ENCODE assay signal across 35 mouse cellular contexts in the genomic region with DNA sequence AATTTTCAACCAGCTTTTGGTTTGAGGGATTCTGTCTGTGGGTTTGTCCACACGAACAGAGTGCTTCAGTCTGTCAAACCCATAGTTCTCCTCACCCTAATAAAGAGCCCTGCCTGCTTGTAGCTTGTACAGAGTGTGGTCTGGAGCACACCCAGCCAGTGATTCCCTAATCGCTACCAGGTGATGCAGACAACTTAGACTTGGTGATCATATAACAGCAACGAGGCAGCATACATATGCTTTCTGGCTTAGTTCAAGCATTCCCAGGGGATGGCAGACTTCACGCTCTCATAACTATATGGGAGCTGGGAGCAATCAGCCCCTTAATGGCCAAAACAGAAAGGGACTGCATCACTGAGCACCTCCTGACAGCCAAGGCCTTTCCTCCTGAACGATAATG.
A peak's percentile ranks its signal among the peaks of the same experiment; 100 is the strongest.
DNase-seq lines count a peak whose midpoint lies in the region; ATAC-seq and TF ChIP-seq lines count a peak whose summit lies in the region.
"Had no signal": no experiment of that assay in that cellular context is flagged by ENCODE, and none has a peak within 500 bp of the region (broad histone marks: within the 10 kb centered on the region; RNA-seq: fewer than 3 reads in every experiment).

No protein-coding gene starts in this region.

- H3K9me3 ChIP-seq in limb, embryonic 11.5 days (ENCODE audit: control insufficient read depth, low read length) = no peaks in the 10 kb centered on the region
- H3K9me3 ChIP-seq in limb, embryonic 10.5 days (replicated peaks) = no peaks in the 10 kb centered on the region
- H3K9me3 ChIP-seq in embryonic facial prominence, embryonic 13.5 days = no peaks in the 10 kb centered on the region
- H3K9me3 ChIP-seq in limb, embryonic 14.5 days (ENCODE audit: control insufficient read depth, low read length) = no peaks in the 10 kb centered on the region
- H3K9me3 ChIP-seq: embryonic facial prominence, embryonic 15.5 days; forebrain, embryonic 12.5 days; heart, embryonic 10.5 days; heart, embryonic 15.5 days; midbrain, embryonic 10.5 days; midbrain, embryonic 15.5 days; neural tube, embryonic 15.5 days had no signal

- 42% methylated on average over 5 of the region's 5 CpGs for WGBS in limb, embryonic 11.5 days
- 67% methylated on average over 5 of the region's 5 CpGs for WGBS in limb, embryonic 10.5 days
- 43% methylated on average over 5 of the region's 5 CpGs for WGBS in embryonic facial prominence, embryonic 13.5 days
- 40% methylated on average over 5 of the region's 5 CpGs for WGBS in limb, embryonic 14.5 days

- TF ChIP-seq POLR2A in limb, embryonic 14.5 days (IDR thresholded peaks at IDR 0.05; ENCODE audit: borderline replicate concordance, extremely low read depth, insufficient read depth, insufficient read length) = no peak

- H3K36me3 ChIP-seq in limb, embryonic 11.5 days (ENCODE audit: control insufficient read depth, insufficient read depth, low read length) = no peaks in the 10 kb centered on the region; the same call in 1 of the 2 replicates
- peaks cover 65% of the 10 kb centered on the region for H3K36me3 ChIP-seq in limb, embryonic 10.5 days
- no peaks in the 10 kb centered on the region; the same call in 1 of the 2 replicates for H3K36me3 ChIP-seq in embryonic facial prominence, embryonic 13.5 days
- 0 out of 2 replicates have a peak, but pooled peaks cover 6% of the 10 kb centered on the region for H3K36me3 ChIP-seq in limb, embryonic 14.5 days (ENCODE audit: control insufficient read depth, insufficient read depth, low read length)
- H3K36me3 ChIP-seq: embryonic facial prominence, embryonic 15.5 days; forebrain, embryonic 12.5 days; heart, embryonic 15.5 days; midbrain, embryonic 10.5 days; midbrain, embryonic 15.5 days; neural tube, embryonic 15.5 days had no signal

- no peak overlapping the region for H3K9ac ChIP-seq in limb, embryonic 11.5 days (ENCODE audit: low read length)
- H3K9ac ChIP-seq in embryonic facial prominence, embryonic 13.5 days = no peak overlapping the region
- no peak overlapping the region for H3K9ac ChIP-seq in limb, embryonic 14.5 days (ENCODE audit: low read depth, low read length, severe bottlenecking)
- H3K9ac ChIP-seq: embryonic facial prominence, embryonic 15.5 days; forebrain, embryonic 12.5 days; forebrain, postnatal 0 days; heart, embryonic 15.5 days; liver, embryonic 14.5 days; midbrain, embryonic 15.5 days; neural tube, embryonic 15.5 days had no signal

- no peak overlapping the region for H3K27ac ChIP-seq in limb, embryonic 11.5 days (replicated peaks; ENCODE audit: low read depth, low read length)
- no peak overlapping the region for H3K27ac ChIP-seq in limb, embryonic 10.5 days
- H3K27ac ChIP-seq in embryonic facial prominence, embryonic 13.5 days = 0 out of 2 replicates have a peak overlapping the region, but pooled peaks have one; percentile 16
- 0 out of 2 replicates have a peak overlapping the region, but pooled peaks have one; percentile 8 for H3K27ac ChIP-seq in limb, embryonic 14.5 days (replicated peaks; ENCODE audit: low read depth, low read length)
- H3K27ac ChIP-seq: embryonic facial prominence, embryonic 15.5 days; forebrain, embryonic 12.5 days; heart, embryonic 10.5 days; heart, embryonic 15.5 days; layer of hippocampus, adult 2 months; liver, embryonic 14.5 days; macrophage; midbrain, embryonic 10.5 days; midbrain, embryonic 15.5 days; neural tube, embryonic 15.5 days; stomach, postnatal 0 days had no signal

- peak; percentile 26 for DNase-seq in limb, embryonic 11.5 days (ENCODE audit: low spot score)
- DNase-seq in limb, embryonic 10.5 days (ENCODE audit: low spot score) = no peak
- peak; percentile 59 for DNase-seq in limb, embryonic 14.5 days (ENCODE audit: low spot score)
- no peak for DNase-seq in right cerebral cortex, postnatal 10 days (ENCODE audit: low spot score in 2 of 2)
- DNase-seq in left cerebral cortex, adult 18-20 months (ENCODE audit: low spot score in 2 of 2) = no peak
- DNase-seq: adrenal gland, adult 2 months; cerebellum, adult 8-10 months; cerebellum, postnatal 25 days; forebrain, postnatal 0 days; gastrocnemius, postnatal 25 days; heart, adult 11 months; kidney, adult 18-20 months; kidney, postnatal 36 days; left cerebral cortex, postnatal 4 days; lung, adult 2 months; lung, postnatal 10 days; retina, postnatal 1 day; spleen, adult 18-20 months; thymus, adult 18-20 months; thymus, postnatal 25 days had no signal

- H3K27me3 ChIP-seq in limb, embryonic 11.5 days (ENCODE audit: control insufficient read depth, insufficient read depth, low read length) = no peaks in the 10 kb centered on the region
- H3K27me3 ChIP-seq in limb, embryonic 10.5 days (ENCODE audit: low read depth, poor library complexity, severe bottlenecking) = peaks cover 18% of the 10 kb centered on the region
- no peaks in the 10 kb centered on the region for H3K27me3 ChIP-seq in embryonic facial prominence, embryonic 13.5 days
- H3K27me3 ChIP-seq in limb, embryonic 14.5 days (ENCODE audit: control insufficient read depth, insufficient read depth, low read length) = no peaks in the 10 kb centered on the region
- H3K27me3 ChIP-seq: embryonic facial prominence, embryonic 15.5 days; forebrain, embryonic 12.5 days; heart, embryonic 15.5 days; midbrain, embryonic 15.5 days; neural tube, embryonic 15.5 days had no signal

- ATAC-seq in limb, embryonic 11.5 days (ENCODE audit: insufficient number of reproducible peaks, low FRiP score, low TSS enrichment, low read depth) = peak; percentile 65; the same call in 1 of the 2 replicates
- peak; percentile 52; the same call in 1 of the 2 replicates for ATAC-seq in embryonic facial prominence, embryonic 13.5 days (ENCODE audit: insufficient number of reproducible peaks, insufficient read depth, low FRiP score, low TSS enrichment, low read depth)
- peak; percentile 85 for ATAC-seq in limb, embryonic 14.5 days (ENCODE audit: low FRiP score, low read depth)
- ATAC-seq in megakaryocyte progenitor cell, adult 5-6 weeks (replicated peaks; ENCODE audit: poor library complexity) = no peak
- ATAC-seq: activated CD4-positive, CD25-positive, alpha-beta regulatory T cell, adult 4 months; forebrain, postnatal 0 days; hindbrain, embryonic 16.5 days; midbrain, embryonic 15.5 days had no signal

- H3K4me1 ChIP-seq in limb, embryonic 11.5 days (ENCODE audit: control insufficient read depth, insufficient read depth, low read length) = no peaks in the 10 kb centered on the region
- H3K4me1 ChIP-seq in limb, embryonic 10.5 days = no peaks in the 10 kb centered on the region
- peaks cover 9% of the 10 kb centered on the region; the same call in 1 of the 2 replicates for H3K4me1 ChIP-seq in embryonic facial prominence, embryonic 13.5 days
- H3K4me1 ChIP-seq in limb, embryonic 14.5 days (ENCODE audit: control insufficient read depth, insufficient read depth, low read length) = 0 out of 2 replicates have a peak, but pooled peaks cover 2% of the 10 kb centered on the region
- H3K4me1 ChIP-seq: embryonic facial prominence, embryonic 15.5 days; forebrain, embryonic 12.5 days; heart, embryonic 10.5 days; heart, embryonic 15.5 days; midbrain, embryonic 10.5 days; midbrain, embryonic 15.5 days; neural tube, embryonic 15.5 days had no signal

- no peak overlapping the region for H3K4me3 ChIP-seq in limb, embryonic 11.5 days (ENCODE audit: low read depth, low read length)
- H3K4me3 ChIP-seq in limb, embryonic 10.5 days = no peak overlapping the region
- no peak overlapping the region for H3K4me3 ChIP-seq in embryonic facial prominence, embryonic 13.5 days
- H3K4me3 ChIP-seq in limb, embryonic 14.5 days (replicated peaks; ENCODE audit: low read length) = no peak overlapping the region
- H3K4me3 ChIP-seq: embryonic facial prominence, embryonic 15.5 days; forebrain, embryonic 12.5 days; heart, embryonic 10.5 days; heart, embryonic 15.5 days; layer of hippocampus, adult 2 months; midbrain, embryonic 10.5 days; midbrain, embryonic 15.5 days; neural tube, embryonic 15.5 days had no signal

- H3K4me2 ChIP-seq in limb, embryonic 11.5 days (ENCODE audit: low read depth, severe bottlenecking) = no peak overlapping the region
- H3K4me2 ChIP-seq in embryonic facial prominence, embryonic 13.5 days = no peak overlapping the region
- no peak overlapping the region for H3K4me2 ChIP-seq in limb, embryonic 14.5 days (replicated peaks; ENCODE audit: low read depth, low read length, severe bottlenecking)
- H3K4me2 ChIP-seq: embryonic facial prominence, embryonic 15.5 days; forebrain, embryonic 12.5 days; heart, embryonic 15.5 days; midbrain, embryonic 15.5 days; neural tube, embryonic 15.5 days had no signal

Comparison
In these comparisons a context has a peak if more than half of its experiments do, and no peak if none do; other contexts are left out.
1. DNase-seq: peak in limb, embryonic 11.5 days (single experiment) and limb, embryonic 14.5 days (single experiment); none in limb, embryonic 10.5 days (single experiment), right cerebral cortex, postnatal 10 days (0 of 2) and left cerebral cortex, adult 18-20 months (0 of 2).
2. H3K27ac ChIP-seq: peak in embryonic facial prominence, embryonic 13.5 days (single experiment) and limb, embryonic 14.5 days (single experiment); none in limb, embryonic 11.5 days (single experiment) and limb, embryonic 10.5 days (single experiment).